Mouse (Mus musculus) olfactory bulb, adult 2 months (tissue): ENCODE data around the gene Tbc1d17.

Experiments used
- CTCF ChIP-seq: fragments of 200-500 bp; IDR thresholded peaks from 2 replicates; pipeline ENCODE4 v1.5.1; 2012; ENCODE audit warnings: low read depth, mild to moderate bottlenecking, low read length, moderate library complexity; ENCODE audit not compliant: insufficient read depth
- POLR2A ChIP-seq: fragments of 200-500 bp; IDR thresholded peaks from 2 replicates; pipeline ENCODE4 v1.6.1; 2012; ENCODE audit warnings: mild to moderate bottlenecking, low read depth, low read length, moderate library complexity; ENCODE audit not compliant: insufficient read depth

- TF ChIP-seq CTCF = no peak
- TF ChIP-seq POLR2A = 0 out of 2 replicates have a peak, but pooled peaks have one; percentile 30
Measured at GRCm38 (mm10) chr7:44849416-44850111, 685 bp upstream of the Tbc1d17 start.
